Mouse (Mus musculus) kidney, adult 2 months (tissue): ENCODE data around the gene Itch. TPM values are rescaled to one million over a fixed set of nuclear protein-coding genes. Genes with fewer than 3 reads are reported as not detected.

Experiments
- DNase-seq: peaks from one replicate; pipeline ENCODE4 v3.0.0; 2021
- H3K27ac ChIP-seq: fragments of 200-500 bp; 2 replicates; pipeline ENCODE4 v1.5.1; 2012; ENCODE audit warnings: low read depth, low read length, control low read depth, inconsistent platforms; ENCODE audit not compliant: insufficient read depth
- H3K27me3 ChIP-seq: fragments of 200-500 bp; replicated peaks from 2 replicates; pipeline ENCODE4 v1.6.1; 2012; ENCODE audit warnings: mild to moderate bottlenecking, moderate library complexity, low read length, inconsistent platforms; ENCODE audit not compliant: control insufficient read depth, insufficient read depth
- H3K36me3 ChIP-seq: fragments of 200-500 bp; 2 replicates; pipeline ENCODE4 v1.6.1; 2012; ENCODE audit warnings: mild to moderate bottlenecking, moderate library complexity, low read length, inconsistent platforms; ENCODE audit not compliant: control insufficient read depth, insufficient read depth
- H3K4me1 ChIP-seq: fragments of 200-500 bp; 2 replicates; pipeline ENCODE4 v1.6.1; 2011; ENCODE audit warnings: low read length; ENCODE audit not compliant: control insufficient read depth, insufficient read depth
- H3K4me3 ChIP-seq: fragments of 200-500 bp; 2 replicates; pipeline ENCODE4 v1.5.1; 2011; ENCODE audit warnings: mild to moderate bottlenecking, low read depth, low read length, control low read depth; ENCODE audit not compliant: insufficient read depth
- CTCF ChIP-seq: fragments of 200-500 bp; conservative IDR thresholded peaks from 2 replicates; pipeline ENCODE4 v1.5.1; 2011; ENCODE audit warnings: low read depth, mild to moderate bottlenecking, control low read depth, low read length, moderate library complexity, mixed read lengths; ENCODE audit not compliant: insufficient read depth, insufficient read length
- POLR2A ChIP-seq: fragments of 200-500 bp; IDR thresholded peaks from one replicate; pipeline ENCODE4 v1.6.1; 2011; ENCODE audit warnings: low read depth, low read length, control low read depth
- WGBS: fragments of 180-500 bp; shearing (Covaris S2); methylation state at CpG from one replicate; pipeline ENCODE4 v1.1.7; 2018; 5-methylcytosine and 5-hydroxymethylcytosine counted together
- polyA plus RNA-seq: library from polyadenylated mRNA; depleted of rRNA; stranded (reverse); fragments of >200 nt; gene quantifications from 2 replicates; pipeline ENCODE4 v1.2.3, GENCODE M21; 2012

Gene Itch
- polyA plus RNA-seq, 1 experiment = 17.6 TPM

DNA sequence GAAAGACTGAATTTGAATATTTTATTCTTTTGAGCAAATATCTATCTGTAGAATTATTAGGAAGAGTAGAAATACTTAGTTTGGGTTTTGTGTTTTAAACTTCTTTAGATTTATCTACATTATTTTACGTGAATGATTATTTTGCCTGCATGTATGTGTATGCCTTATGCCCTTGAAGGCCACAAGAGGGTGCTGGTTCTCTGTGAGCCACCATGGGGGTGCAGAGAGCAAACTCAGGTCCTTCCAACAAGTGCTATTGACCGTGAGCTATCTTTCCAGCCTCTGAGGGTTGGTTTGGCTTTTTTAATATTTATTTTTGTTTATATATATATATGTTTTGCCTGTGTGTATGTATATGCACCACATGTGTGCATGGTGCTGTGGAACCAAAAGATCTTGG is 74.1 kb downstream of the Itch start:
- 75% methylated on average over 2 of the region's 2 CpGs for WGBS
- Histone ChIP-seq H3K36me3 (peaks cover 15% of the 10 kb centered on the region), H3K27me3 (no peaks in the 10 kb centered on the region), H3K4me1 (no peaks in the 10 kb centered on the region), H3K4me3 (no peak overlapping the region), H3K27ac (no peak overlapping the region)
- peak; percentile 25 for DNase-seq
- TF ChIP-seq POLR2A (no peak), CTCF (peak; percentile 66)

DNA sequence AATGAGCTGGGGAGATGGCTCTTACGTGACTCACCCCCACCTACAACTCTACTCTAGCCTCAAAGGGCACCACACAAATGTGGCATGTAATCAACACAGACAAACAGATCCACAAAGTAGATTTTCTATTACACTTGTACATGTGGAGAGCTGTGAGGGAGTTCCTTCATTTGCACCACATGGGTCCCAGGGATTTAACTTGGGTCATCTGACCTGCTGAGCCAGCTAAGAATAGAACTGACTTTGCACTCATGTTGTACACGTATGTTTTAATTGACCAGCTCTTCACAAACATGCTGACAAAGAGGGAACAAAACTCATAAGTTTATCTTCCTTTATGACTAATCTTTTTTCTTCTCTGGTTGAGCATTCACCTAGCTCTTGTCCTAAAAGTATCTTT is 89.8 kb downstream of the Itch start:
- no peaks in the 10 kb centered on the region for H3K4me1 ChIP-seq
- no peaks in the 10 kb centered on the region for H3K27me3 ChIP-seq
- WGBS = 67% methylated on average over 2 of the region's 2 CpGs
- H3K27ac ChIP-seq = no peak overlapping the region
- TF ChIP-seq CTCF = no peak
- TF ChIP-seq POLR2A = no peak
- peaks cover 9% of the 10 kb centered on the region for H3K36me3 ChIP-seq
- H3K4me3 ChIP-seq = no peak overlapping the region
- DNase-seq = no peak

DNA sequence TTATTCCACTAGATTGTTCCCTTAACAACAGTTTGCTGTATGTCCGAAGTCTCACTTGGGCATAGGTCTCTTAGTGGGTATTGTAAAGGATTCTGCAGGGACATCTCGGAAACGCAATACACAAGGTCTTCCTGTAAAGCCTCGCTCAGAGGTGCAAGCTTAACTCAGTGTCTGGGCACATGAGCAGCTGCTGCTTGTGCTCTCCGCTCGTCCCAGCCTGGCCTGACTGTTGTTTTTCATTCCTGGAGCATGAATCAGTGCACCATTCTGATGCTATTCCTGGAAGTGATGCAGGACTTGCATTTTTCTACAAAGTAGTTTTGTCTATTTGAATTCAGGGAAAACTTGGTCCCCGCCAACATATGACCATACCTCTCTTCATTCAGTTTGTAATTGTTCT is 91.4 kb downstream of the Itch start:
- DNase-seq = no peak
- WGBS = 82% methylated on average over 7 of the region's 7 CpGs
- Histone ChIP-seq H3K4me3 (no peak overlapping the region), H3K36me3 (peaks cover 9% of the 10 kb centered on the region), H3K27me3 (no peaks in the 10 kb centered on the region), H3K27ac (no peak overlapping the region), H3K4me1 (no peaks in the 10 kb centered on the region)
- TF ChIP-seq POLR2A = no peak
- TF ChIP-seq CTCF = no peak

GRCm38 (mm10) chr2:155235746-155236361 is 102.5 kb downstream of the Itch start:
- H3K4me3 ChIP-seq = peak overlapping the region; percentile 72
- no peak for DNase-seq
- H3K27me3 ChIP-seq = no peaks in the 10 kb centered on the region
- peaks cover 13% of the 10 kb centered on the region for H3K4me1 ChIP-seq
- no peaks in the 10 kb centered on the region for H3K36me3 ChIP-seq
- WGBS = 2% methylated on average over 13 of the region's 13 CpGs
- no peak for TF ChIP-seq POLR2A
- peak overlapping the region; percentile 71; the same call in 1 of the 2 replicates for H3K27ac ChIP-seq

- Histone ChIP-seq H3K27me3 (no peaks in the 10 kb centered on the region), H3K4me1 (peaks cover 14% of the 10 kb centered on the region), H3K36me3 (no peaks in the 10 kb centered on the region), H3K27ac (peak within 1 kb of the TSS; percentile 71), H3K4me3 (peak within 1 kb of the TSS; percentile 72)
- TF ChIP-seq POLR2A = peak; percentile 84
- TF ChIP-seq CTCF = no peak
- DNase-seq = peak; percentile 100
- under 1% methylated on average over 50 of the region's 50 CpGs for WGBS
Observed at GRCm38 (mm10) chr2:155236362-155236992, 103.2 kb downstream of the Itch start, which contains the start of gene Dynlrb1. Gene Dynlrb1, plus strand, starts transcription at chr2:155236533.

DNA sequence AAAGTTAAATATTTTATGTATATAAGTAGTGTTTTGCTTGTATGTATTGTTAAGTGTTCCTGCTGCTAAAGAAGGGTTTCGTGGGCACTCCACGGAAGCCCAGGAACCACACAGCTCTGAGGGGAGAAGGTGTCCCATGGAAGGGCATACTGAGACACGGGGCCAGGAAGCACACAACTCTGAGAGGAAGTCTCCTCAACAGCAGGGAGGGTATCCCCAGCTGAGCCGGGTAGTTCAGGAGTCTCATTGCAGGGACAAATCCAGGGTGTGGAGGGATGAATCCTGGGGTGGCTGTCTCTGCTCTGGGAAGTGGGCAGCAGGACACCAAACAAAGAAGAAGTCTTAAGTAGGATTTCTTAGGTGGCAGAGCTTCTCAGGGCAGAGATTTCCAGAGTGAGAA is 104.0 kb downstream of the Itch start:
- Histone ChIP-seq H3K4me3 (peak overlapping the region; percentile 72), H3K4me1 (peaks cover 14% of the 10 kb centered on the region), H3K36me3 (no peaks in the 10 kb centered on the region), H3K27ac (no peak overlapping the region), H3K27me3 (no peaks in the 10 kb centered on the region)
- TF ChIP-seq POLR2A = no peak
- TF ChIP-seq CTCF = no peak
- WGBS = 4% methylated on average over 4 of the region's 4 CpGs
- no peak for DNase-seq

DNA sequence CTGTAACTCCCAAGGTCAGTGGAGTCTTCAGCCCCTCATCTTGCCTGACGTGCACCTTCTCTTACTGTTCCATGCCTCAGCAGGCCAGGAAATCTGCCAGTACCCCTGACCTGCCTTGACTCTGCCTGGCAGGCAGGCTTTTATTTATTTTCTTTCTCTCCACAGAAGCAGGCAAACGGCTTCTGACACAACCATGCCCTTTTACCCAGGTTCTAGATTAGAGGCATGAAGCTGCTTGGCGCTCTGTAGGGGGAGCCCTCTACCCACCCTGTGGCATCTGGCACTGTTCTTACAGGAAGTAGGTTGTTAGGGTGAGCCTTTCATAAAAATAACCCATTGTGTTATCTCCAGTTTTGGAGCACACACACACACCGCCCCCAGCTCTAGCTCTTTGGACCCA is 107.6 kb downstream of the Itch start:
- peak; percentile 45 for DNase-seq
- Histone ChIP-seq H3K36me3 (no peaks in the 10 kb centered on the region), H3K4me3 (no peak overlapping the region)

GRCm38 (mm10) chr2:155242296-155242855 is 109.1 kb downstream of the Itch start:
- H3K36me3 ChIP-seq = no peaks in the 10 kb centered on the region
- WGBS = 67% methylated on average over 7 of the region's 7 CpGs

More for the DNA sequence above, 107.6 kb downstream of the Itch start:
- Histone ChIP-seq H3K27me3 (no peaks in the 10 kb centered on the region), H3K4me1 (peaks cover 14% of the 10 kb centered on the region), H3K27ac (no peak overlapping the region)
- WGBS = 40% methylated on average over 4 of the region's 4 CpGs
- TF ChIP-seq POLR2A (no peak), CTCF (peak; percentile 67)

More at GRCm38 (mm10) chr2:155242296-155242855, 109.1 kb downstream of the Itch start:
- no peak overlapping the region for H3K4me3 ChIP-seq
- DNase-seq = no peak
- H3K4me1 ChIP-seq = peaks cover 11% of the 10 kb centered on the region
- TF ChIP-seq POLR2A (no peak), CTCF (no peak)
- no peaks in the 10 kb centered on the region for H3K27me3 ChIP-seq
- H3K27ac ChIP-seq = no peak overlapping the region
